Mouse (Mus musculus): ENCODE measurements around the gene Mbtps2.

The Mbtps2 gene

DNA sequence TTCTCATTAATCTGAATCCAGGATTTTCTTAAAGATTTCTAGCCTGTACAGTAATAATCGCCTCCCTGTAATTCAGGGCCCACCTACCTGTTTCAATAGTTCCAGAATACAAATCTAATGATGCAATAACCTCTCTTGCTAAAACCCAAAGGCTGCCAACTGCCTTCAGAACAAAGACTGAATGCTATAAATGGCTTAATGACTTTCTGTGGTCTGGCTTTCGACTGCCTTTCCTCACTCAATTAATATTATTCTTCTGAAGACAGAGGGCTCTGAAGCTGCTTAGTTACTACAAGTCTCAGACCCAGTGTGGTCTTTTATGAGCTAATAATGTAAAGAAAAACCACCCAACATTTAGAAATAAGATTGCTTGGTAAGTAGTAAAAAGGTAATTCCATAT, 96.6 kb downstream of the Mbtps2 start:
- no peak for DNase-seq (ENCODE audit: low read depth, low spot score)

- no peak for DNase-seq (ENCODE audit: low read depth, low spot score)
Measured at GRCm38 (mm10) chrX:157500004-157500403, 98.5 kb downstream of the Mbtps2 start.

GRCm38 (mm10) chrX:157493159-157493558, 105.4 kb downstream of the Mbtps2 start:
- no peak for DNase-seq (ENCODE audit: low read depth, low spot score)

DNA sequence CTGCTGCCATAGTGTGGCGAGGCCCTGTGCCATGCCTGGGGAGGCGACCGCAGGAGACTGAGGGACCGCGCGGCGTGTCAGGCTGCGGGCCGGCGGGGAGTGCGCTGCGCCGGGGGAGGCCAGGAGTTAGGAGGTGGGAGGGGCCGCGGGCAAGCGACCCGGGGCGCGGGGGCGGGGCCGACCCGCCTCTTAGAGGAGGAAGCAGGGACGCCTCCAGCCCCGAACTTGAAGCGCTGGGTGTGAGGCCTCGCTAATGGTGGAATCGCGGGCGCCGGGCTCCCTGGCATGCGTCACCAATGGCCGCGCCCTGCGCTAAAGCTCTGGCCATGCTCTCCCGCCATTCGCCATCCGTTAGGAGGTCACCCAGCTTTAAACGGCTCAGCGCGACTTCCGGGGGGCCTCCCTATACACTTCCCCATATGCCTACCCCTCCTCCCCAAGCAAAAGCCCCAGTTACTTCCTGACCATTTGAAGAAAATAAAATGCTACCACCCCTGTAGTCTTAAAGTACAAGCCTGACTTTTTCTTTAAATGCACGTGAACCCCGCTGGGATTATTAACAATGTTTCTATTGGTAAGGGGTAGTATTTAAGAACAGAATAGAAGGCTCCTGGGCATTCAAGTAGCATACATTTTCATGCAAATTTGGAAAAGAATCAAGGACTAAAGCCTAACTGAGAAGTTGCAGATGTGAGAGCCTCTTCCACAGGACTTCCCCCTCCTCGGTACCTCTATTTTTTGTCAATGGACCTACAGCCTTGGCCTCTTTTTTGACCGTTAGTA, 106.4 kb downstream of the Mbtps2 start, which contains the start of gene Sms:
TSS of gene Sms (minus strand) at position 344 of the 783 bp plus-strand sequence.
- DNase-seq (ENCODE audit: low read depth, low spot score), result peak; percentile 41

DNA sequence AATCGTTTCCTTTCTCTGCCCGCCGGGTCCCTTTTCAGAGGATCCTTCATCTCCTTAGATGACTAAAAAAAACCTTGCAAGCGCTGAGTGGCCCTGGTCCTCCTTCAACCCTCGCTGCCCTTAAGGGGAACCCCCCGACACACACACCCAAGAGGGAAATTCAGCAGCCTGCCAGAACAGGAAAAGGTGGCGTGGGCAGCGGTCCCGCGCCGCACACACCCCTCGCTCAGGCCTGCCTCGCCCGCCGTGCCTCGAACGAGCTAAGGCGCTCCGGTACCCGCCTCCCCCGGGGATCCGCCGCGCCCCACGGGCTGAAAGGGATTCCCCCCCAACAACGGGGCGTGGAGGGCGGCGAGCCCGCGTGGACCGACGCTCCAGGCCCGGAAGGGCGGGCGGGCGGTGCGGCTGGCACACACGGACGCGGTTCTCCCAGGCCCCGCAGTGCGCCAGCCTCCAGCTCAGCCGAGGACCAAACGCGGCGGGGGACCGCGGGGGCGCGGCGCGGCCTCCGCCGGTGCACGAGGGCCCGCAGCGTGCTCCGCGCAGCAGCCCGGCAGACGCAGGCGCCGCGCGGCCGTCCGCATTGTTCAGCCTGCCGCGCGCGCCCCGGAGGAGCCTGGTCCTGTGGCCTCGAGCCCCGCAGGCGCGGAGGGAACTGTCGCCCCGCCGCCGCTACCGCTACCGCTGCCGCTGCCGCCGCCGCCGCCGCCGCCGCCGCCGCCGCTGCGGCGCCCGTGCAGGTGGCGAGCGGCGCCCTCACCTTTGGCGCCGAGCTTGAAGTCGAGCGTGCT, 107.2 kb downstream of the Mbtps2 start:
- peak; percentile 21 for DNase-seq (ENCODE audit: low read depth, low spot score)

DNA sequence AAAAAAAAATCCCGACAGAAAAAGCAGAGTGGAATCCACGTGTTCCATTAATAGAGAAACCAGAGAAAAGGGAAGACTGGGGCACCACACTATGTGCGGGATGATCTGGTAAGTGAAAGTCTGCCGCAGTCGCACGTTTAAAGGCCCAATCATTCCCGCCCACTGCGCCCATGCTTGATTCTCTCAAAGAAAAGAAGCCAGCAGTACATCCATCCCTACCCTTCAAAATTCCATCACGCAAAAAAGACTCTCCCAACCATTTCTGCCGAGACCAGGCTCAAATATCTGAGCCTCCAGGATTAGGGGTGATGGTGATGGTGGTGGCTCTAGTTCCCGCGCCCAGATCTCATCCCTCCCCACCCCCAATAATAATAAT, 107.8 kb downstream of the Mbtps2 start:
- DNase-seq (ENCODE audit: low read depth, low spot score), result no peak

- DNase-seq (ENCODE audit: low read depth, low spot score), result no peak
Measured at GRCm38 (mm10) chrX:157489871-157490721, 108.4 kb downstream of the Mbtps2 start.

- DNase-seq (ENCODE audit: low read depth, low spot score), result no peak
Measured at GRCm38 (mm10) chrX:157488831-157489230, 109.7 kb downstream of the Mbtps2 start.

- no peak for DNase-seq (ENCODE audit: low read depth, low spot score)
Measured at GRCm38 (mm10) chrX:157486765-157487164, 111.8 kb downstream of the Mbtps2 start.

Measured in retina, postnatal 7 days (tissue).